7 mouse cellular contexts compared by ENCODE assay signal in genomic region chr5:104582368-104582767, GRCm38 (mm10).
DNase-seq lines count a peak whose midpoint lies in the region; ATAC-seq and TF ChIP-seq lines count a peak whose summit lies in the region.
"Not testable (repeated sequence)": the region's sequence is repeated elsewhere in the genome, so short reads cannot be mapped to it uniquely, and the experiment has no call there.

No protein-coding gene starts in this region.

- ATAC-seq in forebrain, embryonic 14.5 days; midbrain, embryonic 14.5 days (ENCODE audit: low FRiP score, low TSS enrichment): not testable (repeated sequence)

- not testable (repeated sequence) for H3K27ac ChIP-seq in forebrain, embryonic 14.5 days (ENCODE audit: low read depth, low read length); liver, adult 2 months (replicated peaks; ENCODE audit: insufficient read depth, low read depth, low read length); midbrain, embryonic 14.5 days (replicated peaks; ENCODE audit: low read depth, low read length)

- peaks cover 25% of the 10 kb centered on the region for H3K36me3 ChIP-seq in forebrain, embryonic 14.5 days (ENCODE audit: control insufficient read depth, insufficient read depth, low read length)
- peaks cover 24% of the 10 kb centered on the region for H3K36me3 ChIP-seq in liver, adult 2 months (ENCODE audit: control insufficient read depth, insufficient read depth, low read length)
- H3K36me3 ChIP-seq in midbrain, embryonic 14.5 days (ENCODE audit: control insufficient read depth, insufficient read depth, low read length) = peaks cover 40% of the 10 kb centered on the region

- not testable (repeated sequence) for TF ChIP-seq POLR2A in liver, adult 2 months (IDR thresholded peaks at IDR 0.05; ENCODE audit: extremely low read depth, insufficient read depth, low read length)

- H3K9me3 ChIP-seq in forebrain, embryonic 14.5 days (replicated peaks; ENCODE audit: control insufficient read depth, low read length) = peaks cover 45% of the 10 kb centered on the region
- H3K9me3 ChIP-seq in midbrain, embryonic 14.5 days (ENCODE audit: control insufficient read depth, low read length) = peaks cover 56% of the 10 kb centered on the region

- H3K27me3 ChIP-seq in forebrain, embryonic 14.5 days (replicated peaks; ENCODE audit: control insufficient read depth, insufficient read depth, low read length); liver, adult 2 months (ENCODE audit: control insufficient read depth, insufficient read depth, low read length); midbrain, embryonic 14.5 days (ENCODE audit: control insufficient read depth, insufficient read depth, low read length): not testable (repeated sequence)

- over 99% methylated on average over 3 of the region's 3 CpGs for WGBS in forebrain, embryonic 14.5 days
- 99% methylated on average over 3 of the region's 3 CpGs for WGBS in liver, adult 2 months
- WGBS in midbrain, embryonic 14.5 days = over 99% methylated on average over 3 of the region's 3 CpGs

- H3K9ac ChIP-seq in forebrain, embryonic 14.5 days (ENCODE audit: low read length); liver, adult 2 months (ENCODE audit: low read depth, low read length); midbrain, embryonic 14.5 days (replicated peaks; ENCODE audit: low read length): not testable (repeated sequence)

- TF ChIP-seq CTCF in liver, adult 2 months (IDR thresholded peaks at IDR 0.05; ENCODE audit: low read depth, low read length) = not testable (repeated sequence)

- not testable (repeated sequence) for H3K4me3 ChIP-seq in forebrain, embryonic 14.5 days (ENCODE audit: low read depth, low read length); liver, adult 2 months (ENCODE audit: insufficient read depth, low read depth, low read length); midbrain, embryonic 14.5 days (replicated peaks; ENCODE audit: low read depth, low read length)

- not testable (repeated sequence) for H3K4me1 ChIP-seq in forebrain, embryonic 14.5 days (ENCODE audit: control insufficient read depth, insufficient read depth, low read length); liver, adult 2 months (ENCODE audit: control insufficient read depth, insufficient read depth, low read length); midbrain, embryonic 14.5 days (ENCODE audit: control insufficient read depth, insufficient read depth, low read length)

- not testable (repeated sequence) for H3K4me2 ChIP-seq in forebrain, embryonic 14.5 days (ENCODE audit: low read length); midbrain, embryonic 14.5 days (ENCODE audit: low read length)

- peak; percentile 26 for DNase-seq in R1 (ENCODE audit: low read depth, low spot score)
- peak; percentile 29 for DNase-seq in embryo, embryonic 10.5 days (ENCODE audit: low spot score)
- peak; percentile 24 for DNase-seq in forebrain, embryonic 14.5 days (ENCODE audit: low spot score)
- DNase-seq in induced T-regulatory cell, adult 2 months (ENCODE audit: low read depth) = peak; percentile 27
- peak; percentile 40 for DNase-seq in liver, adult 2 months (ENCODE audit: extremely low read depth, low read depth, low spot score)
- peak; percentile 40 for DNase-seq in midbrain, embryonic 14.5 days
- DNase-seq in retina, postnatal 1 day = peak; percentile 68

- not testable (repeated sequence) for H3K79me2 ChIP-seq in liver, adult 2 months (ENCODE audit: control insufficient read depth, insufficient read depth, low read length)
